Mouse (Mus musculus) intestine, embryonic 15.5 days (tissue): ENCODE measurements around the gene Abcc4. TPM values are rescaled to one million over a fixed set of nuclear protein-coding genes. Genes with fewer than 3 reads are reported as not detected.

Experiments used
- ATAC-seq: fragments of 200-750 bp; cut with Nextera tagmentation; 2 replicates; pipeline ENCODE4 v1.8.0; 2017; ENCODE audit warnings: moderate TSS enrichment, moderate library complexity
- H3K27ac ChIP-seq: fragments of 300-500 bp; sonication (generic); 2 replicates; pipeline ENCODE4 v1.5.1; 2015; ENCODE audit warnings: mild to moderate bottlenecking, inconsistent platforms
- H3K27me3 ChIP-seq: fragments of 300-500 bp; sonication (generic); replicated peaks from 2 replicates; pipeline ENCODE4 v1.6.1; 2015; ENCODE audit warnings: inconsistent platforms
- H3K36me3 ChIP-seq: fragments of 300-500 bp; sonication (generic); 2 replicates; pipeline ENCODE4 v1.6.1; 2015; ENCODE audit warnings: inconsistent platforms
- H3K4me1 ChIP-seq: fragments of 300-500 bp; sonication (generic); replicated peaks from 2 replicates; pipeline ENCODE4 v1.6.1; 2015; ENCODE audit warnings: inconsistent platforms
- H3K4me2 ChIP-seq: fragments of 300-500 bp; sonication (generic); replicated peaks from 2 replicates; pipeline ENCODE4 v1.6.1; 2015; ENCODE audit warnings: mild to moderate bottlenecking, inconsistent platforms
- H3K4me3 ChIP-seq: fragments of 300-500 bp; sonication (generic); replicated peaks from 2 replicates; pipeline ENCODE4 v1.5.1; 2015; ENCODE audit warnings: inconsistent platforms
- H3K9ac ChIP-seq: fragments of 300-500 bp; sonication (generic); 2 replicates; pipeline ENCODE4 v1.6.1; 2015; ENCODE audit warnings: inconsistent platforms
- H3K9me3 ChIP-seq: fragments of 300-500 bp; sonication (generic); 2 replicates; pipeline ENCODE4 v1.6.1; 2016; ENCODE audit warnings: inconsistent platforms
- WGBS: fragments of 180-500 bp; shearing (Covaris S2); methylation state at CpG from one replicate; pipeline ENCODE4 v1.1.7; 2015; 5-methylcytosine and 5-hydroxymethylcytosine counted together
- polyA plus RNA-seq: library from polyadenylated mRNA; unstranded; fragments of >200 nt; fragmentation: Nextera tagmentation; extraction: Ambion mirVana; gene quantifications from 2 replicates; pipeline ENCODE4 v1.2.1, GENCODE M21; 2015

The Abcc4 gene
- polyA plus RNA-seq: 2.2 and 2.3 TPM in 2 replicates

DNA sequence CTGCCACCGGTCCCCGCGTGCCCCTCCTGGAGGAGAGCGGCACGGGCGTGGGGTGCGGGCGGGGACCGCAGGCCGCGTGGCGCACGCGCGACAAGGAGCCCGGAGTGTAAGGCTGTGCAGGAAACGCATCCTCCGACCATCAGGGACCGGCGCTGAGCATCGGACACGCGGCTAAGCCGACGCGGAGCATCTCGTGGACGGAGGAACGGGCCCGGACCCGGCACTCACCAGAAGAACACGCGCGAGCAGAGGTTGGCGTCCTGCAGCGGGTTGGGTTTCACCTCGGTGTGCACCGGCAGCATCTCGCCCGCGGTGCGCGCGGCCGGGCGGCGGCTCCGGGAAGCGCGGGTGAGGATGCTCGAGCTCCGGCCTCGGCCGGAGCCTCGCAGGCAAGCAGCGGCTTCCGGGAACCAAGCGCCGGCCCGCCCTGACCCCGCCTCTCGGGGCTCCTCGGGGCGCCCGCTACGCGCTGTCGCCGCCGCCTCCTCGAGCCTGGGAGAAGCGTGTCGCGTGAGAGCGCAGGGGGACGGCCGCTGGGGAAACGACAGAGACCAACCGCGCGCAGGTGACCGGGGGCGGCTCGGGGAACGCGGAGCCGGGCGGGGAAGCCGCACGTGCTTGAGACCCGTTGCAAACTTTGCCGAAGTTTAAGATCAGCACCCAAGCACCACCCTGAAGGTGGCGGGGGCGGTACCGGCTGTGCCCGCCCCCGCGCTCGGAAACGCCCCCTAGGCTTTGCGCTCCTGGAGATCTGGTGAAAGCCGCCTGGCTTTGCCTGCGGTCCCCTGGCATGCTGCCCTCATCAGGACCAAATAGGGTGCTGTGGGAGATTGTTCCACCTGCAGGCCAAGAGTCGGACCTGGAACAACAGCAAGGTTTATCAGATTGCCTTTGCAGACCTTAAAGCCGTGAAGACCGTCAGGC lies at the start of gene Abcc4:
Gene Abcc4, minus strand, starts transcription at position 412 of the 924 bp plus-strand sequence.
- Histone ChIP-seq H3K27ac (no peak within 1 kb of the TSS), H3K27me3 (0 out of 2 replicates have a peak, but pooled peaks cover 4% of the 10 kb centered on the region), H3K4me1 (0 out of 2 replicates have a peak, but pooled peaks cover 5% of the 10 kb centered on the region), H3K36me3 (no peaks in the 10 kb centered on the region), H3K4me2 (peak within 1 kb of the TSS; percentile 98), H3K4me3 (peak within 1 kb of the TSS; percentile 57), H3K9me3 (no peaks in the 10 kb centered on the region), H3K9ac (peak within 1 kb of the TSS; percentile 48)
- peak; percentile 94 for ATAC-seq
- under 1% methylated on average over 104 of the region's 106 CpGs for WGBS

DNA sequence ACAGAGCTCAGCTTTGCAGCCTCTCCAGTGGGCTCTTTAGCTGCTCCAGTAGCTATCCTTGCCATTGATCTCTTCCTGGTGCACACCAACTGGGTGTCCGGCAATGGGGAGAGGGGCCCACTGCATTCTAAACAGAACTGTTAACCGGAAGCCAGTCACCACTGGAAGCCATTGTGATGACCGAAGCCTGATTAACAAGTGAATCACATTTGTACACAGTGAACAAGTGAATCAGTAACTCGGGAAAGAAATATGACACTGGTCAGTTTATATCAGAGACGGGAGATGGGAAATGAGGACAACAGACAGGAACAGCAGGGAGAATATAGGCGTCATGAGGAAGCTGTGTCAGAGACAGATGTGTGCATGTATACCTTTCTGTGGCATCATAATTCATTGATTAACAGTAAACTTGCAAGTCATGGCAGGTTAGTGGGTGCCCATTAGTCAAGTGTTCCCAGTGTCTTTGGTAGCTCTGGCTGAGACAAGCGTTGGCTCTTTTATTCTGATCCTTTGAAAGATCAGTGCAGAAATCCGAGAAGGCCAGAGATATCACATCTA lies 45.3 kb upstream of the Abcc4 start:
- H3K4me3 ChIP-seq: no peak overlapping the region
- no peaks in the 10 kb centered on the region for H3K27me3 ChIP-seq
- H3K4me1 ChIP-seq: 0 out of 2 replicates have a peak, but pooled peaks cover 2% of the 10 kb centered on the region
- no peak overlapping the region for H3K27ac ChIP-seq
- no peaks in the 10 kb centered on the region for H3K9me3 ChIP-seq
- WGBS: 68% methylated on average over 8 of the region's 8 CpGs
- H3K9ac ChIP-seq: no peak overlapping the region
- ATAC-seq: no peak
- H3K36me3 ChIP-seq: no peaks in the 10 kb centered on the region
- H3K4me2 ChIP-seq: no peak overlapping the region

DNA sequence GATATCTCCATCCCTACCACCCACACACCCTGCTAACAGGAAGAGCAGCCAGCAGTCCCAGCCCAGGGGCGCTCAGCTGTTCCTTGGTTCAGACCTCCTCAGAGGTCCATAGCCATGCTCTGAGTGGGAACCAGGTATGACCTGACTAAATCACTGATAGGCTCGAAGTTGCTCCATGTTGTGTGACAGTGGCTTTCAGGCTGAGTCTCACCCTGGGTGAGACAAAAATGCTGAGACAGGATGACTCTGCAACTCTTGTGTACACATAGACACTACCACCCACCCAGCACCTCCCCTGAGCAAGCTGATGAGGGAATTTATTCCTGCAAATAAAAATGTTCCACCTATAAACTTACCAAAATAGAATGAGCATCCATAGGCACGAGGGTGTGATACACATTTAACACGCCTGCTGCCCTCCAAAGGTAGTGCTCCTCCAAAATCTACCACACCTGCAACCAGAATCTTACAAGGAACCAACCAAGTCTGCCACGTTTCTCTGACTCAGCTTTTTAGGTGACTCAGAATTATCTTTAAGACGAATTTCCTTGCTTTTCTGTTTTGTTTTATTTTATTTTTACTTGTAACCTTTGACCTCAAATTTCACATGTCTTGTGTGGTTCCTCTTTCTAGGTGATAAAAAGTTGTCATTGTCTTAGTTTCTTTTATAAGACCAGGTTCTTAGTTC lies 44.6 kb upstream of the Abcc4 start:
- no peak overlapping the region for H3K9ac ChIP-seq
- no peaks in the 10 kb centered on the region for H3K9me3 ChIP-seq
- no peaks in the 10 kb centered on the region for H3K36me3 ChIP-seq
- H3K27me3 ChIP-seq: no peaks in the 10 kb centered on the region
- H3K4me2 ChIP-seq: no peak overlapping the region
- H3K27ac ChIP-seq: no peak overlapping the region
- 77% methylated on average over 6 of the region's 6 CpGs for WGBS
- 0 out of 2 replicates have a peak, but pooled peaks cover 2% of the 10 kb centered on the region for H3K4me1 ChIP-seq
- H3K4me3 ChIP-seq: no peak overlapping the region
- ATAC-seq: peak; percentile 24; the same call in 1 of the 2 replicates

DNA sequence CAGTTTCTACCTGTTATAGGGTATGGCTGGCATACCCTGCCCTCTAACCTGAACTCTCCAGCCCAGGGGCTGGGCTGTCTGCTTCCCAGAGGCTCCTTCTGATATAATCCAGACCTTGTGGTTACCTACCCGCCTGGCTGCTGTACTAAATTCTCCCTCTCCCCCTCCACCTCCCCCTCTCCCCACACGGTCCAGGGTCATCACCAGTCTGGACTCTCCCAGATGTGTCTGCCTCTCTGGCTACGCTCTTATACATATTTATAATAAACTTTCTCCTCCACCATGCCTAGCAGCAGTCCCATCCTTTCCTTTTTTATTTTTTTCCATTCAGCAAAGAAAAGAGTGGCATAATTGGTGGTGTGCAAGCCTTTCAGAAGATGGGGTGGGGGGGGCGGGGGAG lies 43.7 kb upstream of the Abcc4 start:
- Histone ChIP-seq H3K27me3 (no peaks in the 10 kb centered on the region), H3K4me2 (no peak overlapping the region), H3K9ac (no peak overlapping the region), H3K9me3 (no peaks in the 10 kb centered on the region), H3K4me1 (0 out of 2 replicates have a peak, but pooled peaks cover 2% of the 10 kb centered on the region), H3K36me3 (no peaks in the 10 kb centered on the region), H3K4me3 (no peak overlapping the region), H3K27ac (no peak overlapping the region)
- 40% methylated on average over 4 of the region's 4 CpGs for WGBS
- 0 out of 2 replicates have a peak, but pooled peaks have one; percentile 9 for ATAC-seq

DNA sequence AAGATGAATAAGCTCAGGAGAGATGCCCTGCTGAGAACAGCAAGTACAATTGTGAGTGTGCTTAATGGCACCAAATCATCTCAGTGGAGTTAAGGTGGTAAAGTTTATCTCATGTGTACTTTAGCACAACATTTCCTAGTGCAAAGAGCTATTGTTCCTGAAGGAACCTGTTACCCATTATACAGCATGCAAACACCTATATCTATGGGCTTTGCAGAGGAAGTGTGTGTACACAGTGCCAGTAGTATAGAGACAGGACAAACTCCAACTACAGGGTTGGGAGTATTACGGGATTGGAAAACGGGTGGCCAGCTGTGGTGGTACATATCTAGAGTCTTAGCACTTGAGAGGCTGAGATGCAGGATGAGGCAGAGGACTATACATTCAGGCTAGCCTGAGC lies 43.0 kb upstream of the Abcc4 start:
- ATAC-seq: peak; percentile 91

DNA sequence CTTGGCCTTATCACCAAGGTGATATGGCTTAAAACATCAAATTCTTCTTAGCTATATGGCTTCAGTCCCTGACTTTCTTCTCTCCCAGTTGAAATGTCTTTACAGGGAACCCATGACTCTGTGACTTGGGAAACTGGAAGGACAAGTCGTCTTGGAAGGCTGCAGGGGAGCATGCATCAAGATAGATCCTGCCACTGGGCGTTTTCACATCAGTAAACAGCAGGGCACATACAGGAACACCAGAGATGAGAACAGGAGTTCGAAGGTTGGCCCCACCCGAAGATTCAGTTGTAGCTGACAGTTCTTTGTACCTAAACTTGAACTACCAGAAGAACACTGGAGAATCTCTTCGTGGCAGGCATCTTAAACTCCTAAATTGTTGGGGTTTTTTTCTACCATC lies 36.8 kb upstream of the Abcc4 start:
- no peak overlapping the region for H3K4me3 ChIP-seq
- 53% methylated on average over 5 of the region's 5 CpGs for WGBS
- no peaks in the 10 kb centered on the region; the same call in 1 of the 2 replicates for H3K4me1 ChIP-seq
- H3K9ac ChIP-seq: no peak overlapping the region
- H3K4me2 ChIP-seq: no peak overlapping the region
- ATAC-seq: peak; percentile 78
- no peaks in the 10 kb centered on the region for H3K27me3 ChIP-seq
- no peak overlapping the region for H3K27ac ChIP-seq
- no peaks in the 10 kb centered on the region for H3K9me3 ChIP-seq
- no peaks in the 10 kb centered on the region for H3K36me3 ChIP-seq

More for the DNA sequence above, 43.0 kb upstream of the Abcc4 start:
- no peaks in the 10 kb centered on the region for H3K36me3 ChIP-seq
- no peaks in the 10 kb centered on the region for H3K9me3 ChIP-seq
- H3K27me3 ChIP-seq: no peaks in the 10 kb centered on the region
- no peak overlapping the region for H3K27ac ChIP-seq
- H3K9ac ChIP-seq: no peak overlapping the region
- no peak overlapping the region for H3K4me2 ChIP-seq
- WGBS: 47% methylated on average over 2 of the region's 2 CpGs
- 0 out of 2 replicates have a peak, but pooled peaks cover 2% of the 10 kb centered on the region for H3K4me1 ChIP-seq
- no peak overlapping the region for H3K4me3 ChIP-seq

DNA sequence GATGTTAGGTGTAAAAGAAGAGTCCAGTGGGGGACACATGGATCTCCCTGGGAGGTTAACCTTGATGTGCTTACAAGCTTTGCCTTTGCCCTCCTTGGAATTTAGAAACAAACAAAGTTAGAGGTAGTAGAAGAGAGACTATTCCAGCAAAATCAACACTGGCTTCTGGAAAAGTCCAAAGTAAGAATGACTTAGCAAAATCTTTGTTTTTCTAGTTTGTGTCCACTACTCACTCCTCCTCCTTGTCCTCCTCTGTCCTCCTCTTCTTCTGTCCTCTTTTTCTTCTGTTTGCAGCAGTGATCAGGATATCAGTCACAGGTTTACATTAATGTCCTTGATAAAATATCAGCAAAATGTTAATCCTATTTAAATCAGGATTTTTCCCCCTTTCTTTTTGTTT lies 35.8 kb upstream of the Abcc4 start:
- Histone ChIP-seq H3K4me3 (no peak overlapping the region), H3K4me1 (no peaks in the 10 kb centered on the region; the same call in 1 of the 2 replicates), H3K9ac (no peak overlapping the region), H3K27ac (no peak overlapping the region), H3K27me3 (no peaks in the 10 kb centered on the region), H3K4me2 (no peak overlapping the region), H3K9me3 (no peaks in the 10 kb centered on the region), H3K36me3 (no peaks in the 10 kb centered on the region)
- no peak for ATAC-seq

DNA sequence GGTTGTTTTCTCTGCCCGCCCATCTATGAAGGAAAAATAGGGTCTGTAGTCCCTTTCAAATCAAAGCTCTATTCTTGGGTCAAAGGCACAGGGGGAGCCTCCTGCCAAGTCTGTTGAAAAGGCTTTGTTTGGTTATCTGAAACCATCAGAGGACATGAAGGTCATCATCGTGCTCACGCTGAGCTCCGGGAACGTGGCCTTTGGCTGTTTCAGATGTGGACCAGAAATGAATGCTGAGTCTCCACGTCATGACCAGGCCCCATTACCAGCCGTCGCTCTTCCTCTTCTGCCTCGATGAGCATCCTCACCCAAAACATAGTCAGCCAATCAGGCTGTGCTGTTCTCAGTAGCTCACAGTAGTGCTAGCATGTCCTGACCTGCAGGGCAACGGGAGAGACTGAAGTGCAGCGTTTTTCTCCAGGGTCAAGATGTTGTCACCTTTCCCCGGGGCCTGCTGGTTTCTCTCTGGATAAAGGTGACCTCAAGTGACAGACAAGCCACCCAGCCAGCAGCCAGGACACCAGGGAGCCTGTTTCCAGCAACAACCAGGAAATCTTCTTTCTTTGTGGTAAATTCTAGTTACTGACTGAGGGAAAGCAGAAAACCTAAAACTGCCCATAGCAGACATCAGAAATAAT lies 31.4 kb upstream of the Abcc4 start:
- H3K27ac ChIP-seq: no peak overlapping the region
- 0 out of 2 replicates have a peak, but pooled peaks cover 2% of the 10 kb centered on the region for H3K4me1 ChIP-seq
- no peak overlapping the region for H3K4me2 ChIP-seq
- no peak for ATAC-seq
- WGBS: 47% methylated on average over 12 of the region's 12 CpGs
- no peaks in the 10 kb centered on the region for H3K9me3 ChIP-seq
- H3K36me3 ChIP-seq: no peaks in the 10 kb centered on the region
- H3K27me3 ChIP-seq: no peaks in the 10 kb centered on the region
- no peak overlapping the region for H3K9ac ChIP-seq
- no peak overlapping the region for H3K4me3 ChIP-seq

DNA sequence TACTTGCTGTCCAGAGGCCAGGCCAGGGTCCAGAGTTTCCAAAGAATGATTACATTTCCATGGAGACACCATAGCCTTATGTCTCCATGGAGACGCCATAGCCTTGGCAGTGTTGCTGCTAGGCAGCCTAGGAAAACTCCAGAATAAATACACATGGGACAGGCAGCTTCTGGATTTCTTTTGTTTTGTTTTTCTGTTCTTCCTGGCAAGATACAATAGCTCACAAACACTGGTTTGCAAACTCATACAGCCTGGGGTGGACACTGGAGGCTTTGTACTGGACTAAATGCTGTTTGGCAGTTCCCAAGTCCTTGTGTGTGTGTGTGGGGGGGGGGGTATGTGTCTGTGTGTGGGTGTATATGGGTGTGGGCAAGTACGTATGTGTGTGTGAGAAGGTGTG lies 29.1 kb upstream of the Abcc4 start:
- 56% methylated on average over 2 of the region's 2 CpGs for WGBS

DNA sequence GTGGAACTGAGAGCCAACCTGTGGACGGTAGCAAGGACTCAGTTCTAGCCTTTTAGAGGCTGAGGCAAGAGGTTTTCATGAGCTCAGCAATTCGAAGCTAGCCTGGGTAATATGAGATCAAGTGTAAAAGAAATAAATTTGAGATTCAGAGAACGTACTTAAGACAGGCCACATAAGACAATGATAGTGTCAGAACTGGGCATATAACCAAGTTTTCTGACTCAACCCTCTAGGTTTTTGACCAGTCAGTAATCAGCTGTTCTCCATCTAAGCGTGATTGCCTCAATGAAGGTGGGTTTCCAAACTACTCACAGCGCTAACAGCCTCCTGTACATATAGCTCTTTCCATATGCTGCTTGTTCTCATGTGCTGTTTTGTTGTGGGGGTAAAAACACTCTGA lies 27.1 kb upstream of the Abcc4 start:
- Histone ChIP-seq H3K36me3 (no peaks in the 10 kb centered on the region), H3K27me3 (no peaks in the 10 kb centered on the region), H3K4me1 (0 out of 2 replicates have a peak, but pooled peaks cover 2% of the 10 kb centered on the region), H3K4me3 (no peak overlapping the region), H3K9me3 (no peaks in the 10 kb centered on the region), H3K27ac (no peak overlapping the region), H3K9ac (no peak overlapping the region), H3K4me2 (no peak overlapping the region)
- 82% methylated on average over 5 of the region's 5 CpGs for WGBS
- ATAC-seq: no peak

More for the DNA sequence above, 29.1 kb upstream of the Abcc4 start:
- no peak overlapping the region for H3K4me3 ChIP-seq
- H3K4me2 ChIP-seq: no peak overlapping the region
- no peaks in the 10 kb centered on the region for H3K27me3 ChIP-seq
- no peaks in the 10 kb centered on the region for H3K36me3 ChIP-seq
- H3K4me1 ChIP-seq: 0 out of 2 replicates have a peak, but pooled peaks cover 2% of the 10 kb centered on the region
- no peak overlapping the region for H3K27ac ChIP-seq
- no peaks in the 10 kb centered on the region for H3K9me3 ChIP-seq
- no peak overlapping the region for H3K9ac ChIP-seq
- no peak for ATAC-seq

DNA sequence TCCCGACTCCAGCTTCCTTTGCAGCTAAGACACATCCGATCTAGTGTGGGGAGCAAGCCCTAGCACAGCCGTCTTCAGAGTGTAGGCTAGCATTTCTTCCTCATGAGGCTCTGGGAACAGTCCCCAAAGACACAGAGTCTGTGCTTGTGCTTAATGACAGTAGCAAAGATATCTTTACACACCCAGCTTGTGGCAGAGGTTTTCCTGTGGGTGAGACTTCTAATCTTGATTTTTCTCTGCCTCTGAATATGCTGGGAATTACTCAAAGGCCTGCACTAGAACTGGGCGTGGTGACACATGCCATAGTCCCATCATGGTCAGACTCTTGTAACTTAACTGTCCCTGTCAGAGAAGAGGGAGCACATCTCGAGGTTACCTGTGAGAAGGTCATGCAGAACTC lies 24.6 kb upstream of the Abcc4 start:
- Histone ChIP-seq H3K9me3 (no peaks in the 10 kb centered on the region), H3K36me3 (no peaks in the 10 kb centered on the region), H3K27me3 (no peaks in the 10 kb centered on the region), H3K4me2 (no peak overlapping the region), H3K4me3 (no peak overlapping the region), H3K9ac (no peak overlapping the region), H3K4me1 (0 out of 2 replicates have a peak, but pooled peaks cover 2% of the 10 kb centered on the region), H3K27ac (no peak overlapping the region)
- 81% methylated on average over 5 of the region's 5 CpGs for whole genome bisulfite sequencing
- ATAC-seq: no peak
